Mouse (Mus musculus) thymus, postnatal 14 days (tissue): ENCODE data around the gene Psg25.
"Not testable (repeated sequence)": the region's sequence is repeated elsewhere in the genome, so short reads cannot be mapped to it uniquely, and the experiment has no call there.

Experiments
- DNase-seq: peaks from one replicate; pipeline ENCODE4 v3.0.0; 2021

Gene Psg25

GRCm38 (mm10) chr7:18532169-18532568 lies at the start of gene Psg25:
Psg25 (minus strand) TSS chr7:18532269.
- no peak for DNase-seq

- no peak for DNase-seq
Measured at GRCm38 (mm10) chr7:18567205-18567604, 35.1 kb upstream of the Psg25 start, which contains the start of gene Psg27. Psg27 (minus strand) TSS chr7:18567305.

GRCm38 (mm10) chr7:18559850-18560249 lies 27.8 kb upstream of the Psg25 start:
- no peak for DNase-seq

GRCm38 (mm10) chr7:18555751-18556150 lies 23.7 kb upstream of the Psg25 start:
- not testable (repeated sequence) for DNase-seq

GRCm38 (mm10) chr7:18533420-18533819 lies 1.4 kb upstream of the Psg25 start:
- no peak for DNase-seq

GRCm38 (mm10) chr7:18524668-18525067 lies 7.4 kb downstream of the Psg25 start:
- DNase-seq, result no peak

GRCm38 (mm10) chr7:18512848-18513247 lies 19.2 kb downstream of the Psg25 start:
- not testable (repeated sequence) for DNase-seq

GRCm38 (mm10) chr7:18512417-18512816 lies 19.7 kb downstream of the Psg25 start:
- DNase-seq, result not testable (repeated sequence)

- DNase-seq, result no peak
Measured at GRCm38 (mm10) chr7:18511479-18511878, 20.6 kb downstream of the Psg25 start.

- no peak for DNase-seq
Measured at GRCm38 (mm10) chr7:18484077-18484476, 48.0 kb downstream of the Psg25 start, which contains the start of gene Psg26. Psg26 (minus strand) TSS chr7:18484177.
